Mouse (Mus musculus): ENCODE data around the gene Spata31d1b. TPM values are rescaled to one million over a fixed set of nuclear protein-coding genes. Genes with fewer than 3 reads are reported as not detected.
A peak's percentile ranks its signal among the peaks of the same experiment; 100 is the strongest.

Gene Spata31d1b
- polyA plus RNA-seq, 1 experiment from 2014 or later, result not detected

GRCm38 (mm10) chr13:59679306-59679705, 32.8 kb upstream of the Spata31d1b start:
- H3K27ac ChIP-seq (ENCODE audit: low read depth, low read length), result no peak overlapping the region
- H3K4me3 ChIP-seq (ENCODE audit: low read depth, low read length), result no peak overlapping the region
- no peak for TF ChIP-seq CTCF (IDR thresholded peaks at IDR 0.05; ENCODE audit: low read depth)
- ATAC-seq, result no peak
- H3K27me3 ChIP-seq (replicated peaks; ENCODE audit: control insufficient read depth, insufficient read depth, low read length), result 0 out of 2 replicates have a peak, but pooled peaks cover 5% of the 10 kb centered on the region
- H3K36me3 ChIP-seq (ENCODE audit: control insufficient read depth, insufficient read depth), result no peaks in the 10 kb centered on the region
- no peak overlapping the region for H3K4me2 ChIP-seq (replicated peaks; ENCODE audit: low read depth)
- WGBS, result 36% methylated on average over 4 of the region's 4 CpGs
- H3K9me3 ChIP-seq (ENCODE audit: control insufficient read depth), result no peaks in the 10 kb centered on the region
- no peak overlapping the region for H3K9ac ChIP-seq (ENCODE audit: low read depth, low read length)
- no peaks in the 10 kb centered on the region for H3K4me1 ChIP-seq (replicated peaks; ENCODE audit: control insufficient read depth, insufficient read depth, low read length)

- TF ChIP-seq CTCF (IDR thresholded peaks at IDR 0.05; ENCODE audit: low read depth), result no peak
- no peak overlapping the region for H3K4me2 ChIP-seq (replicated peaks; ENCODE audit: low read depth)
- no peak overlapping the region for H3K4me3 ChIP-seq (ENCODE audit: low read depth, low read length)
- H3K4me1 ChIP-seq (replicated peaks; ENCODE audit: control insufficient read depth, insufficient read depth, low read length), result no peaks in the 10 kb centered on the region
- ATAC-seq, result no peak
- H3K9me3 ChIP-seq (ENCODE audit: control insufficient read depth), result no peaks in the 10 kb centered on the region
- H3K27me3 ChIP-seq (replicated peaks; ENCODE audit: control insufficient read depth, insufficient read depth, low read length), result 0 out of 2 replicates have a peak, but pooled peaks cover 5% of the 10 kb centered on the region
- H3K27ac ChIP-seq (ENCODE audit: low read depth, low read length), result no peak overlapping the region
- H3K36me3 ChIP-seq (ENCODE audit: control insufficient read depth, insufficient read depth), result no peaks in the 10 kb centered on the region
- 69% methylated on average over 4 of the region's 4 CpGs for WGBS
- no peak overlapping the region for H3K9ac ChIP-seq (ENCODE audit: low read depth, low read length)
Observed at GRCm38 (mm10) chr13:59679908-59680307, 32.2 kb upstream of the Spata31d1b start.

GRCm38 (mm10) chr13:59682629-59683028, 29.5 kb upstream of the Spata31d1b start:
- H3K4me2 ChIP-seq (replicated peaks; ENCODE audit: low read depth), result no peak overlapping the region
- H3K4me3 ChIP-seq (ENCODE audit: low read depth, low read length), result no peak overlapping the region
- H3K27me3 ChIP-seq (replicated peaks; ENCODE audit: control insufficient read depth, insufficient read depth, low read length), result 0 out of 2 replicates have a peak, but pooled peaks cover 5% of the 10 kb centered on the region
- no peaks in the 10 kb centered on the region for H3K36me3 ChIP-seq (ENCODE audit: control insufficient read depth, insufficient read depth)
- no peak overlapping the region for H3K9ac ChIP-seq (ENCODE audit: low read depth, low read length)
- no peaks in the 10 kb centered on the region for H3K4me1 ChIP-seq (replicated peaks; ENCODE audit: control insufficient read depth, insufficient read depth, low read length)
- no peaks in the 10 kb centered on the region for H3K9me3 ChIP-seq (ENCODE audit: control insufficient read depth)
- 22% methylated on average over 7 of the region's 7 CpGs for WGBS
- peak; percentile 16; the same call in 1 of the 2 replicates for ATAC-seq
- no peak for TF ChIP-seq CTCF (IDR thresholded peaks at IDR 0.05; ENCODE audit: low read depth)
- no peak overlapping the region for H3K27ac ChIP-seq (ENCODE audit: low read depth, low read length)

- Histone ChIP-seq H3K4me2 (replicated peaks; ENCODE audit: low read depth) (no peak overlapping the region), H3K4me1 (replicated peaks; ENCODE audit: control insufficient read depth, insufficient read depth, low read length) (no peaks in the 10 kb centered on the region), H3K27me3 (replicated peaks; ENCODE audit: control insufficient read depth, insufficient read depth, low read length) (0 out of 2 replicates have a peak, but pooled peaks cover 5% of the 10 kb centered on the region), H3K9ac (ENCODE audit: low read depth, low read length) (no peak overlapping the region), H3K4me3 (ENCODE audit: low read depth, low read length) (no peak overlapping the region), H3K36me3 (ENCODE audit: control insufficient read depth, insufficient read depth) (no peaks in the 10 kb centered on the region), H3K27ac (ENCODE audit: low read depth, low read length) (no peak overlapping the region), H3K9me3 (ENCODE audit: control insufficient read depth) (no peaks in the 10 kb centered on the region)
- no peak for ATAC-seq
- 78% methylated on average over 3 of the region's 3 CpGs for WGBS
- no peak for TF ChIP-seq CTCF (IDR thresholded peaks at IDR 0.05; ENCODE audit: low read depth)
Observed at GRCm38 (mm10) chr13:59685236-59685635, 26.8 kb upstream of the Spata31d1b start.

- no peaks in the 10 kb centered on the region for H3K36me3 ChIP-seq (ENCODE audit: control insufficient read depth, insufficient read depth)
- no peaks in the 10 kb centered on the region for H3K27me3 ChIP-seq (replicated peaks; ENCODE audit: control insufficient read depth, insufficient read depth, low read length)
- 72% methylated on average over 13 of the region's 13 CpGs for WGBS
- no peak overlapping the region for H3K4me3 ChIP-seq (ENCODE audit: low read depth, low read length)
- TF ChIP-seq CTCF (IDR thresholded peaks at IDR 0.05; ENCODE audit: low read depth), result no peak
- no peaks in the 10 kb centered on the region for H3K4me1 ChIP-seq (replicated peaks; ENCODE audit: control insufficient read depth, insufficient read depth, low read length)
- H3K27ac ChIP-seq (ENCODE audit: low read depth, low read length), result no peak overlapping the region
- ATAC-seq, result no peak
- H3K9ac ChIP-seq (ENCODE audit: low read depth, low read length), result no peak overlapping the region
- H3K9me3 ChIP-seq (ENCODE audit: control insufficient read depth), result no peaks in the 10 kb centered on the region
- no peak overlapping the region for H3K4me2 ChIP-seq (replicated peaks; ENCODE audit: low read depth)
Observed at GRCm38 (mm10) chr13:59688338-59688770, 23.7 kb upstream of the Spata31d1b start.

GRCm38 (mm10) chr13:59689313-59689712, 22.8 kb upstream of the Spata31d1b start:
- no peak for ATAC-seq
- Histone ChIP-seq H3K9ac (ENCODE audit: low read depth, low read length) (no peak overlapping the region), H3K4me2 (replicated peaks; ENCODE audit: low read depth) (no peak overlapping the region), H3K4me1 (replicated peaks; ENCODE audit: control insufficient read depth, insufficient read depth, low read length) (no peaks in the 10 kb centered on the region), H3K27me3 (replicated peaks; ENCODE audit: control insufficient read depth, insufficient read depth, low read length) (no peaks in the 10 kb centered on the region), H3K9me3 (ENCODE audit: control insufficient read depth) (no peaks in the 10 kb centered on the region), H3K36me3 (ENCODE audit: control insufficient read depth, insufficient read depth) (no peaks in the 10 kb centered on the region), H3K4me3 (ENCODE audit: low read depth, low read length) (no peak overlapping the region), H3K27ac (ENCODE audit: low read depth, low read length) (no peak overlapping the region)
- 85% methylated on average over 9 of the region's 9 CpGs for WGBS
- TF ChIP-seq CTCF (IDR thresholded peaks at IDR 0.05; ENCODE audit: low read depth), result no peak

GRCm38 (mm10) chr13:59689843-59690242, 22.2 kb upstream of the Spata31d1b start:
- no peak for ATAC-seq
- Histone ChIP-seq H3K9ac (ENCODE audit: low read depth, low read length) (no peak overlapping the region), H3K4me1 (replicated peaks; ENCODE audit: control insufficient read depth, insufficient read depth, low read length) (no peaks in the 10 kb centered on the region), H3K4me2 (replicated peaks; ENCODE audit: low read depth) (no peak overlapping the region), H3K27ac (ENCODE audit: low read depth, low read length) (no peak overlapping the region), H3K27me3 (replicated peaks; ENCODE audit: control insufficient read depth, insufficient read depth, low read length) (no peaks in the 10 kb centered on the region), H3K4me3 (ENCODE audit: low read depth, low read length) (no peak overlapping the region), H3K36me3 (ENCODE audit: control insufficient read depth, insufficient read depth) (no peaks in the 10 kb centered on the region), H3K9me3 (ENCODE audit: control insufficient read depth) (no peaks in the 10 kb centered on the region)
- no peak for TF ChIP-seq CTCF (IDR thresholded peaks at IDR 0.05; ENCODE audit: low read depth)
- WGBS, result 97% methylated on average over 3 of the region's 3 CpGs
